Mouse (Mus musculus) G1E (cell line): ENCODE results near the gene Eif4e.

Experiments
- CTCF ChIP-seq: IDR thresholded peaks from 2 replicates; pipeline ENCODE4 v1.5.1; 2012; ENCODE audit warnings: low read depth, low read length, inconsistent platforms, mixed read lengths
- GATA1 ChIP-seq: IDR thresholded peaks from 2 replicates; pipeline ENCODE4 v1.6.1; 2012; ENCODE audit warnings: borderline replicate concordance, low read length, inconsistent platforms, mixed read lengths
- GATA2 ChIP-seq: IDR thresholded peaks from 2 replicates; pipeline ENCODE4 v1.6.1; 2012; ENCODE audit warnings: low read depth, low read length, inconsistent platforms, borderline replicate concordance
- POLR2AphosphoS5 ChIP-seq: IDR thresholded peaks from 2 replicates; pipeline ENCODE4 v1.6.1; 2012; ENCODE audit warnings: low read depth, low read length, inconsistent platforms; ENCODE audit not compliant: insufficient replicate concordance
- TAL1 ChIP-seq: conservative IDR thresholded peaks from 2 replicates; pipeline ENCODE4 v1.6.1; 2012; ENCODE audit warnings: low read depth, low read length, inconsistent platforms, mixed read lengths

GRCm38 (mm10) chr3:138558529-138558928 lies 32.5 kb downstream of the Eif4e start:
- no peak for TF ChIP-seq CTCF
- no peak for TF ChIP-seq TAL1
- no peak for TF ChIP-seq GATA1
- no peak for TF ChIP-seq GATA2
- TF ChIP-seq POLR2AphosphoS5: no peak
